Mouse (Mus musculus): ENCODE data around the gene Klf16.

DNA sequence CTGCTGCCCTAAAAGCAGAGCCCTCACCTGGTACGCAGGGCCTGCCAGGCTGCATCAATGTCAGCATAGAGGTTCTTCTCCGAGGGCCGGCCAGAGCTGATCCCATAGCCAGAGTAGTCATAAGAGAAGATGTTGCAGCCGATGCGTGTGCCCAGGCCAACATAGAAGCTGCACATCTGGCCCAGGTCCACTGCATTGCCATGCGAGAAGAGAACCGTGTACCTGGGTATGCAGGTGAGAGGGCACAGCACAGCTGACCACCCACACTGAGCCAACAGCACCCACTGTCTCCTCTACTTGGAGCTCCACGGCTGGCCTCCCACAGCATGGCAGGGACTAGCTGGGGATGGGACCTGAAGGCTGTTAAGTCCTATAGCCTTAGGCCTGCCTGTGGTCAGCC, 8.5 kb upstream of the Klf16 start:
- TF ChIP-seq CTCF (conservative IDR thresholded peaks at IDR 0.05 in 1 of 2, IDR thresholded peaks at IDR 0.05 in 1 of 2; ENCODE audit: low read depth in 2 of 2, low read length in 2 of 2) (no peak), ZKSCAN1 (IDR thresholded peaks at IDR 0.05; ENCODE audit: borderline replicate concordance, low read depth, low read length) (no peak), NRF1 (IDR thresholded peaks at IDR 0.05; ENCODE audit: low read depth, low read length) (no peak), SIN3A (IDR thresholded peaks at IDR 0.05; ENCODE audit: low read length) (no peak), JUND (conservative IDR thresholded peaks at IDR 0.05; ENCODE audit: low read depth, low read length) (no peak), SMC3 (IDR thresholded peaks at IDR 0.05; ENCODE audit: low read depth, low read length) (no peak), RAD21 (IDR thresholded peaks at IDR 0.05; ENCODE audit: low read depth, low read length) (no peak), BHLHE40 (IDR thresholded peaks at IDR 0.05; ENCODE audit: low read depth, low read length) (no peak)
